Mouse (Mus musculus): ENCODE data around the gene Rflna.

The Rflna gene
- long read RNA-seq, experiment 1, transcript Rflna-203 (3 exons, 1,649 nt), result major isoform, 5 of 6 reads
- long read RNA-seq, experiment 1, partial matches to known transcripts, result 0 of 6 reads
- long read RNA-seq, experiment 1, other reads (novel, unspliced or antisense), result 1 of 6 reads
- long read RNA-seq, experiment 2, transcript Rflna-203 (3 exons, 1,649 nt), result major isoform, 11 of 12 reads
- long read RNA-seq, experiment 2, partial matches to known transcripts, result 0 of 12 reads
- long read RNA-seq, experiment 2, other reads (novel, unspliced or antisense), result 1 of 12 reads

- intact Hi-C loops (cut with DNase I), result loop anchor here (5.0 kb wide), 1 partner anchor 41 kb away; no protein-coding TSS in a partner anchor
Measured at GRCm38 (mm10) chr5:125002969-125003872, at the start of gene Rflna. Gene Rflna (plus strand): TSS chr5:125003221.

GRCm38 (mm10) chr5:124954404-124955305, 48.4 kb upstream of the Rflna start:
- intact Hi-C loops (cut with DNase I), result no loop called here

- intact Hi-C loops (cut with DNase I), result no loop called here
Measured at GRCm38 (mm10) chr5:124957491-124957890, 45.5 kb upstream of the Rflna start.

- intact Hi-C loops (cut with DNase I), result no loop called here
Measured at GRCm38 (mm10) chr5:124959099-124959498, 43.9 kb upstream of the Rflna start.

- intact Hi-C loops (cut with DNase I), result loop anchor here (5.0 kb wide), 1 partner anchor 42 kb away; the partner anchor contains the start of gene Rflna
Measured at GRCm38 (mm10) chr5:124960131-124960901, 42.7 kb upstream of the Rflna start.

GRCm38 (mm10) chr5:124961433-124961832, 41.6 kb upstream of the Rflna start:
- intact Hi-C loops (cut with DNase I), result loop anchor here (5.0 kb wide), 1 partner anchor 41 kb away; the partner anchor contains the start of gene Rflna

GRCm38 (mm10) chr5:124962761-124963160, 40.3 kb upstream of the Rflna start:
- intact Hi-C loops (cut with DNase I), result loop anchor here (5.0 kb wide), 1 partner anchor 40 kb away; the partner anchor contains the start of gene Rflna

GRCm38 (mm10) chr5:124963806-124964672, 39.0 kb upstream of the Rflna start:
- intact Hi-C loops (cut with DNase I), result loop anchor here (5.0 kb wide), 1 partner anchor 38 kb away; the partner anchor contains the start of gene Rflna

- intact Hi-C loops (cut with DNase I), result no loop called here
Measured at GRCm38 (mm10) chr5:124966622-124967332, 36.2 kb upstream of the Rflna start.

GRCm38 (mm10) chr5:124969790-124970189, 33.2 kb upstream of the Rflna start:
- intact Hi-C loops (cut with DNase I), result no loop called here

- intact Hi-C loops (cut with DNase I), result no loop called here
Measured at GRCm38 (mm10) chr5:124986222-124986621, 16.8 kb upstream of the Rflna start.

GRCm38 (mm10) chr5:124986656-124987055, 16.4 kb upstream of the Rflna start:
- intact Hi-C loops (cut with DNase I), result no loop called here

GRCm38 (mm10) chr5:124989724-124990123, 13.3 kb upstream of the Rflna start:
- intact Hi-C loops (cut with DNase I), result no loop called here

GRCm38 (mm10) chr5:124992323-124992722, 10.7 kb upstream of the Rflna start:
- intact Hi-C loops (cut with DNase I), result no loop called here

- intact Hi-C loops (cut with DNase I), result no loop called here
Measured at GRCm38 (mm10) chr5:124992891-124993290, 10.1 kb upstream of the Rflna start.

- intact Hi-C loops (cut with DNase I), result no loop called here
Measured at GRCm38 (mm10) chr5:124996816-124997215, 6.2 kb upstream of the Rflna start.

GRCm38 (mm10) chr5:124997913-124998312, 5.1 kb upstream of the Rflna start:
- intact Hi-C loops (cut with DNase I), result no loop called here

GRCm38 (mm10) chr5:125000756-125001250, 2.2 kb upstream of the Rflna start:
- intact Hi-C loops (cut with DNase I), result loop anchor here (5.0 kb wide), 1 partner anchor 39 kb away; no protein-coding TSS in a partner anchor
